Mouse (Mus musculus) cerebellum, postnatal 25 days (tissue): ENCODE data around the gene Ankrd1.

ENCODE experiments used
- DNase-seq, 2 experiments: peaks; one replicate each; pipeline ENCODE4 v3.0.0; 2021; ENCODE audit warnings: mixed read lengths in 2 of 2

Ankrd1 gene

GRCm38 (mm10) chr19:36119783-36120471, at the start of gene Ankrd1:
Gene Ankrd1, minus strand, starts transcription at chr19:36120099.
- no peak for DNase-seq

GRCm38 (mm10) chr19:36169101-36169500, 49.2 kb upstream of the Ankrd1 start:
- no peak for DNase-seq

DNA sequence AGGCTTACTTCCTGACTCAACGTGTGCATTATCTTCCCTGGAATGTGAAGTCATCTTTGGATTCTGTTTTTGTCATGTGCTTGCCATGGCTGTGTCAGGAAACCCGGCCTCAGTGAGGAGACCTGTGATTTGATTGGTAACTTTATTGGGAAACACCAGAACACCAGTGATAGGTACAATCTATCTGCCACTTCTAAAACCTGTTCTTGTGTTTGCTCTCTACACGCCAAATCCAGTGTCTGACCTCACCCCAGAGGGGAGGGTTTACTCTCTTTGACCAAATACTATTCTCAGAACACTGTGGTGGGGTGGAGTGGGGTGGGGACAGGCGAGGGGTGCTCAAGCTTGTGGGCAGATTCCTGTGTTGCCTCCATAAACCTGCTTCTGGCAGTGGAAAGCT, 48.2 kb upstream of the Ankrd1 start:
- DNase-seq = no peak

DNA sequence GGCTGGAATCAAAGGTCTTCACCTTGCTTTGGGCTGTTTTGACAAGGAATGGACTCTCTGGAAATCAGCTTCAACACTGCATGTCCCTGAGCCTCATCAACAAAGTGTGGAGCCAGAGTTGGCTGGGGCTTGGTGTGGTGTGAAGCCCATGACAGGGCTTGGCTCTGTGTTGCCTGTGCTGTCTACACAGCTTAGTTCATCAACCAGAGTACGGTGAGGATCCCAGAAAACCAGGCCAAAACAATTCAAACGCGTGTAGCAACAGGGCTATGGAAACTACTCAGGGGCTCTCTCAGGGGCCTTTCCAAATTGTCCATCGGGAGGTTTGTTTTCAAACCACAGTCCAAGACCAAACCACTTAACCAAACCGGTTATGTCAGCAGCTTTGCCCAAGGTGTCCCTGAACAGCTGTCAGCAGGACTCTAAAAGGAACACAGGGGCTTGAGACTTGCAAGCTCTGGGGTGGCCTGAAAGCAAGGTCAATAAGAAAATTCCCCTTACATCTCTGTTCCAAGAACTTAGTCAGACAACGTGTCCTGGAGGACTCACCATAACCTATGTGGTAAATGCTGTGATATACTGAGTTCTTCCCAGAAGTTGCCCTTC, 47.5 kb upstream of the Ankrd1 start:
- no peak for DNase-seq

DNA sequence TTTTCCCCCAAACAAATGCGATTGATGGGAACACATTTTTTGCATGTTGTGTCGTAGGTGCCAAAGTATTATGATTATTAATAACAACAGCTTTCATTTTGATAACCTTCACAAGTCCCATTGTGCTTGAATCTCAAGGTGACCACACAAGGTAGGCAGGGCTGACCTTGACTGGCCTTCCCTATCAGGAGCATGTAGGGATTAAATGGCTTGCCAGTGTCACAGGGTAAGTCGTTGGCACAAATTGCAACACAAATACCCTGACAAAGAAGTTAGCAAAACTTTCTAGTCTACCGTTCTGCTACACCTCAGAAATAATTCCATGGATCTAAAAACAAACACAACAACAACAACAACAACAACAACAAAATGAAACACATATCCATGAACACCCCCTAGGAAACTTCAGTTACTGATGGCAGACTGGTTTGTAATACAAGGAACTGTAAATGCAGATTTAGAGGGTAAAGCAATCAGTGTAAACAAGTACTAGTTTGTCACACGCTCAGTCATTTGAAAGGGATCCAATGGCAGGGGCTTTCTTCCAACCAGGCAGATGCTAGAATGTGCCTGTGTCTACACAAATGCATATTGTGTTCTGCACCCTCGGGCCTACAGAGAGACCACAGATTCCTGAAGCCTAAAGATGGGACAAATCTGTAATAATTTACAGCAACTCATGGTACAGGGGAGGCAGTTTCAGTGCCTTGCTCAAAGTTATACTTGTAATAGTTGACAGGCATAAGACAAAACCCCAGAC, 46.7 kb upstream of the Ankrd1 start:
- DNase-seq = no peak

DNA sequence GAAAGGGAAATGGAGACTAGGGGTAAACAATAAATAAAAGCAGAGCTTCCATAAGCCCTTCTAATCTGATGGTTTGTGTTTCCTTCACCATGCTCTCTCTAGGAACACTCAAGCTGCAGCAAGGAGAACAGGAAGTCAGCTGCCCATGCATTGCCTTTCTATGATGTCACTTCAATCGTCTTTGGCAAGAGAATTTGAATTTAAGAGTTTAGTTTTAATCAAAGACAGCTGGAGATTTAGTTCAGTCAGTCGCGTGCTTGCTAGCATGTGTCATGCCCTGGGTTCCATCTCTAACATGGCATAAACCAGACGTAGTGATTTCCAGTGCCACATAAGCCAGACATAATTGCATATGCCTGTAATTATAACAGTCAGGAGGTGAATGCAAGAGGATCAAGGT, 45.5 kb upstream of the Ankrd1 start:
- no peak for DNase-seq

DNA sequence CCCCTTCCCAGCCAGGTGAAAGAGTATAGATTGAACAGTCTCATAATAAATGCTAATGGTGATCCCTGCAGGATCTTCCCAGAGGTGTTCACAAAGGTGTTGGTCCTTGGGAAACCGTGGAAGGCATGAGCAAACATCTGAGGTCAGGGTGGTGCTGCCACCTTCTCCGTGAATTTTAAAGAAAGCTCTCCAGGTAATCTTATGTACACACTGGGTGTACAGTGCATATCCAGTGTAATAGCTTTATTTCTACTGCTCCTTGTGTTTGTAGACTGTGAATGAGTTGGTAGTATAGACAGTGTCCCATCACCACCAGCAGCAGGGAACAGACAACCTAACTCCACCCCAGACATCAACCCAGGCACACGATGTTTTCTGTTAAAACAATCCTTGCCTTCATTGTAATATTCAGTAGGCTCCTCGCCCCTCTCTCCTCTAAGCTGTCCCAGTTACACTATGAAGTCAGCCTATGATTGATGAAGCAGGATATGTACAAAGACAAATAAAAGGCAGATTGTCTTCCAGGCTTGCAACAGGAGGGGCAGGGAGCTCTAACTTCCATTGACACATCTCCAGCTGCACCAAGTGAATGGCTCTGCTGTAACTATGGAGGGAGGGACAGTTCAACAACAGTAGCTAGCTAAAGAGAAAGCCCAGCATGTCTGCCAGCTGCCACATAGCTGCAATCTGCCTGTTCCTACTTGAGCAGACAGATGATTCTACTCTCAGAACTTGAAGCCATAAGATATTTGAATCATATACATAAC, 30.5 kb upstream of the Ankrd1 start:
- DNase-seq = no peak

- no peak for DNase-seq
These were observed 28.7 kb upstream of the Ankrd1 start for GRCm38 (mm10) chr19:36148578-36148977.

GRCm38 (mm10) chr19:36143571-36143970, 23.7 kb upstream of the Ankrd1 start:
- DNase-seq = no peak

- no peak for DNase-seq
These were observed 13.8 kb upstream of the Ankrd1 start for GRCm38 (mm10) chr19:36133731-36134130.

DNA sequence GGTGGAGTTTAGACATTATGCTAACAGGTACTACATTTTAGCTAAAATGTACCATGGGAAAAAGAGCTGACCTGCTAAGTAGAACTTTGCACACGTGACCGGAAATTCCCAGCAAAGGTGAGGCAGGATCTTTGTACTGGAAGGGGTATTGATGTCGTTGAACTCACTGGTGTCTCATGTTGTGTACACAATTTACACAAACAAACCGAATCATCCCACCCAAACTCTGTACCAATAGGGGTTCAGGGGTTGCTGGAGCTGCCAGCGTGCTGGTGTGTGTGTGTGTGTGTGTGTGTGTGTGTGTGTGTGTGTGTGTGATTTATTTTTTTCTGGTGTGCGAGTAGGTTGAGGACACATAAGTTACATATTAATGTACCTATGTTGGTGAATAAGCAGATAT, 13.2 kb upstream of the Ankrd1 start:
- DNase-seq = no peak

DNA sequence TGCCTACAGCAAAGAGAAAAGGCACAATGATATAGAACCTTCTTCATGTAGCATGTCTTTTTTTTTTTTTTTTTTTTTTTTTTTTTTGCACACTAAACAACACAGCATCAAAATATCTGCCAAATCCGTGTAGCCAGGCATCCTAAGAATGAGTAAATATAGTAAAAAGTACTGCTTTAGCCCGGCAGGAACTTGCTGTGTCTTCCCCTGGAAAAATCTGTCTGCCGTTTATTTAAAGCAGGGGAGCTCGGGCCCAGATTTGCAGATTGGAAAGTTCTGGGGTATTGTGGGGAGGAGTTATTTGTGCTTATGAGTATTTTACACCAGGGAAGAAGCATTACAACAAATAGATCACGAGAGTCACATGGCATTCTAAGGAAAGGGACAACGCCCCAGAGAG, 12.1 kb upstream of the Ankrd1 start:
- no peak for DNase-seq

DNA sequence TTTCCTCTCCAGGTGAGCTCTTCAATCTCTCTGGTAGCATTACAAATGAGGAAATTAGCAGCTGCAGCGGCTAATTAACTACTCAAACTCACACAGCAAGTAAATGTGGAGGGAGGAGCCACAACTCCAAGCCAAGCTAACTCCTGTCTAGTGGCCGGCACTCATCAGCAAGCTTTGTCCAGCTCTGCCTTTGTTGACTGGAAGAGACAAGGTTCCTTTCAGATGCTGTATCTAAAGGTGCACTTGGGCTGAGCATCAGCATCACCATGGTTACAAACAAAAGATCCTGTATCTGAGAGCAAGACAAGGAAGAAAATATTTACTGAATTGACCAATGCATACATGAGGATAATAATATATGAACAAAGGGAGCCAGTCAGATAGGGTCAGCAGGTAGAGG, 10.3 kb upstream of the Ankrd1 start:
- DNase-seq = no peak

DNA sequence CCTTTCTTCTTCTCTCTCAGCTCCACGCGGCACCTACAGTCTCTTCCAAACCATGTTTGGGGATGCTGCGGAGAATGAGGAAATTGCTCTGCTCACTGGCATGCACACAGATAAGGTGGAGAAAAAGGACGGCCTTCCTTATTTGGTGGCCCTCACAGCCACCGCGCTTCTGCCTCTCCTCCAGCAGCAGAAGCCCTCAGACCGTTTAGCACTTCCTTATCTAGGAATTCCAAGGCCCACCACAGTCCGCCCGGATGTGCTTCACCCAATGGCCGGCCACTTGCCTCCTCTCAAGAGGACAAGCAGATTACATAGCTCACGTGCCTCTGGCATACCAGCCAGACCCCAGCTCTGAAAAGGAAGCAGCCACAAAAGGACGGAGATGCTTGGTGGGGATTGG, 9.7 kb upstream of the Ankrd1 start:
- DNase-seq = no peak

- DNase-seq = no peak
These were observed 9.3 kb upstream of the Ankrd1 start for GRCm38 (mm10) chr19:36129213-36129612.

GRCm38 (mm10) chr19:36128440-36128839, 8.5 kb upstream of the Ankrd1 start:
- DNase-seq = no peak

- DNase-seq = no peak
These were observed 4.3 kb upstream of the Ankrd1 start for GRCm38 (mm10) chr19:36124203-36124602.

DNA sequence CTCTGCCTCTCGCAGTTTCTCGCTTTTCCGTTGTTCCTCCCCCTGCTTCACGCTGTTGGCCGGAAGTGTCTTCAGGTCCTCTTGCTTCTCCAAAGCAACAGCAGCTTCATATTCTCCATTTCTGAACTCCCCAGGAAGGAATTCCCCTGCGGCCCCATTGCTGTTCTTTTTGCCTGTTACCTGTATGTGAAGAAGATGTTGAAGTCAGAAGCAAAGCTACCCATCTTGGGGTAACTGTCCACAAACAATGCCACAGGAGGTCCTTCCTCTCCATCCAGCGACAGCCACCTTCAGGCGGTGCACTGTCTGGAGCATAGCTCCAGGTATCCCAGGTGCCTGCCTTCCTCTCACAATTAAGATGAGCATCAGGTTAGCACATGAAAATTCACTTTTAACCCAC, 680 bp downstream of the Ankrd1 start:
- DNase-seq = no peak

DNA sequence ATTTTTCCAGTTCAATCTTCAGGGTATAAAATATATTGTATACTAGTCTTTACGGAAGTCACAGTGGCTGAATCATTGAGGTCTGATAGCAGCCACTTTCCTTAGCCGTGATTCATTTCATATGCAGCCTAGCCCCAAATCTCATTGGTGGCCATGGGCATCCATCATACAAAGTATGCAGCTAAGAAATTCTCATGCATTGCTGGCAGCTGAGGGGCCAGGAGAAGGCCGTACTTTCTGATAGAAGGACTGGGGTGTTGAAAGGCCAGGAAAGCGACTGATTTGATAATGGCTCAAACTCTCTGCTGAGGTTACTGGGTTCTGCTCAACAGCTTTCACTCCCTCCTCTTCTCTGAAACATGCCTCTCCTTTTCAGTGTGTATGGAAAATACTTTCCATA, 3.7 kb downstream of the Ankrd1 start:
- DNase-seq = no peak

DNA sequence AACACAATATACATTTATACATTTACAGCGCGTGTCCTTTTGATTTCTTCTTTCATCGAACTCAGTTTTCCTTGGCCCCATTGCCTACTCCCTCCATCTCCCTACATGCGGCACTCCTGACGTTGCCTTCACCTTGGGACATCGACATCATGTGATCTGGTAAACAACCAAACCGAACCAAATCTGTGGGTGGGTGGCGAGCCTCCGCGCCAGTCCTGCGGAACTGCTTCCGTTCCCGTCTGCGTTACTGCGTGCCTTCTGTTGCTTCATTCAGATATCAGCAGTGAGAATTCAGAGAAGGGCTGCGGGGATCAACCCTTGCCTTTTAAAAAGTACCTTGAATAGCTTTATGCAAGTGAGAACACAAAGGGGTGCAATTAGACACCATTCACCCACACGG, 7.9 kb downstream of the Ankrd1 start:
- DNase-seq = no peak

DNA sequence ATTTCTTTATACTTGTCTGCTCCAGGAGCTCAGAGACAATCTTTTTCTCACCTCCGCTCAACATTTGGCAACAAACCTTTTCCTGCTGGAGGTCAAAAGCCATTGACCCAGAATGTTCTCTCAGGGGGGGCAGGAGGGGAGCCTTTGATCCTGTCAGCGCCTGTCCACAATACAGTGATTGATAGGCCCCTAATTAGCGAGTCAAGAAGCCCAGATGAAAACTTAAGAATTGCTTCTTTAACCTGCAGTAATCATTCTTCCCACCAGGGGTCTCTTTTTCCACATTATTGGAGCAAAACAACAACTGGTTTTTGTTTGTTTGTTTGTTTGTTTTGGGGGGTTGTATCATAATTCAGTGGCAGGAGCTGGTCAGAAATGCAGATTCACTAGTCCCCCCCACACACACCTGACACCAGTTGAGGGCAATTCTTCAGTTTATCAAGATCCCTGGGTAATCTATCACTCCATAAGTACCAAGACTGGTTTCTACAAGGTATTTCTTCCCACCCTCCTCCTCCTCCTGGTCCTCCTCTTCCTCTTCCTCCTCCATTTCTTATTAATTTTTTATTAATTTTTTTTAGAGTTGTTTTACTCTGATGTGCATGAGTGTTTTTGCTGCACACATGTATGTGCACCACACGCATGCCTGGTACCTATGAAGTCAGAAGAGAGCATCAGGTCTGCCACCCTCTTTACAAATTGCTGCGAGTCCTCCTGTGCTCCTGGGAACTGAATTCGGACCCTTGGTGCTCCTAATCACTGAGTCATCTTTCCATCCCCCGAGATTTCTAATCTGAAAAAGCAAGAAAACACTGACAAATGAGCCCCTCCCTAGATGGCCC, 8.6 kb downstream of the Ankrd1 start:
- DNase-seq = no peak

GRCm38 (mm10) chr19:36110465-36110864, 9.4 kb downstream of the Ankrd1 start:
- DNase-seq = no peak
